Mouse (Mus musculus) forebrain, embryonic 12.5 days (tissue): ENCODE data around the gene Igsf10. TPM values are rescaled to one million over a fixed set of nuclear protein-coding genes. Genes with fewer than 3 reads are reported as not detected.

ENCODE experiments used
- ATAC-seq: fragments of 200-750 bp; cut with Nextera tagmentation; 2 replicates; pipeline ENCODE4 v1.8.0; 2017; ENCODE audit warnings: moderate TSS enrichment; ENCODE audit not compliant: low FRiP score
- H3K27ac ChIP-seq: fragments of 300-500 bp; sonication (generic); 2 replicates; pipeline ENCODE4 v1.5.1; 2016; ENCODE audit warnings: mild to moderate bottlenecking
- H3K27me3 ChIP-seq: fragments of 300-500 bp; sonication (generic); 2 replicates; pipeline ENCODE4 v1.6.1; 2016; ENCODE audit warnings: mild to moderate bottlenecking
- H3K36me3 ChIP-seq: fragments of 300-500 bp; sonication (generic); replicated peaks from 2 replicates; pipeline ENCODE4 v1.6.1; 2016; ENCODE audit warnings: mild to moderate bottlenecking
- H3K4me1 ChIP-seq: fragments of 300-500 bp; sonication (generic); 2 replicates; pipeline ENCODE4 v1.6.1; 2016
- H3K4me2 ChIP-seq: fragments of 300-500 bp; sonication (generic); 2 replicates; pipeline ENCODE4 v1.6.1; 2016; ENCODE audit warnings: mild to moderate bottlenecking, moderate library complexity
- H3K4me3 ChIP-seq: fragments of 300-500 bp; sonication (generic); replicated peaks from 2 replicates; pipeline ENCODE4 v1.5.1; 2016; ENCODE audit warnings: mild to moderate bottlenecking
- H3K9ac ChIP-seq: fragments of 300-500 bp; sonication (generic); 2 replicates; pipeline ENCODE4 v1.6.1; 2016; ENCODE audit warnings: mild to moderate bottlenecking
- H3K9me3 ChIP-seq: fragments of 300-500 bp; sonication (generic); 2 replicates; pipeline ENCODE4 v1.6.1; 2016
- WGBS: fragments of 180-500 bp; shearing (Covaris S2); methylation state at CpG from one replicate; pipeline ENCODE4 v1.1.7; 2016; 5-methylcytosine and 5-hydroxymethylcytosine counted together
- polyA plus RNA-seq: library from polyadenylated mRNA; unstranded; fragments of >200 nt; fragmentation: Nextera tagmentation; extraction: Ambion mirVana; gene quantifications from 2 replicates; pipeline ENCODE4 v1.2.1, GENCODE M21; 2016

The Igsf10 gene
- polyA plus RNA-seq, 1 experiment from 2014 or later = 3.7 TPM

GRCm38 (mm10) chr3:59321278-59321876, 22.8 kb downstream of the Igsf10 start:
- H3K4me2 ChIP-seq = no peak overlapping the region
- H3K4me1 ChIP-seq = no peaks in the 10 kb centered on the region
- no peak overlapping the region for H3K4me3 ChIP-seq
- 54% methylated on average over 7 of the region's 7 CpGs for WGBS
- H3K9me3 ChIP-seq = no peaks in the 10 kb centered on the region
- no peaks in the 10 kb centered on the region for H3K27me3 ChIP-seq
- H3K27ac ChIP-seq = no peak overlapping the region
- H3K9ac ChIP-seq = no peak overlapping the region
- ATAC-seq = no peak
- H3K36me3 ChIP-seq = 0 out of 2 replicates have a peak, but pooled peaks cover 9% of the 10 kb centered on the region

DNA sequence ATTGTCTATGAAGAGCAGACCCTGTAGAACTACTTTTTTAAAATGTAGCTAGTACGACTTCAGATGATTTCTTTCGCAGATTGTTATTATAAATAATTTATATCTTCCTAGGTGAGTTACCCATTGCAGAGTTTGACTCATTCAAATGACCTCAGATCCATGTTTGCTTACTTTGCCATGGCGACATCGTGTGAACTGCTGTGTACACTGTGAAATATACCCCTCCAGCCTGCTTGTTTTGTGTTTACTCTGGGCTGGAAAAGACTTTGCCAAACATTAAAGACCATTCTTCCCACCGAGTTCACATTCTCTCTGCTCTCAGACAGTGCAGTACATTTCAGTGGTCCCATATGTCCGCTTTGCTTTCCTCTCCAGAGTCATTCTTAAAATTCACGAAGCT, 28.1 kb downstream of the Igsf10 start:
- 85% methylated on average over 7 of the region's 7 CpGs for WGBS
- Histone ChIP-seq H3K4me1 (no peaks in the 10 kb centered on the region), H3K9me3 (no peaks in the 10 kb centered on the region), H3K36me3 (0 out of 2 replicates have a peak, but pooled peaks cover 9% of the 10 kb centered on the region), H3K4me2 (no peak overlapping the region), H3K9ac (no peak overlapping the region), H3K27ac (no peak overlapping the region), H3K4me3 (no peak overlapping the region), H3K27me3 (no peaks in the 10 kb centered on the region)
- no peak for ATAC-seq

GRCm38 (mm10) chr3:59312610-59313009, 31.6 kb downstream of the Igsf10 start:
- Histone ChIP-seq H3K27me3 (no peaks in the 10 kb centered on the region), H3K9ac (no peak overlapping the region), H3K36me3 (0 out of 2 replicates have a peak, but pooled peaks cover 2% of the 10 kb centered on the region), H3K4me1 (no peaks in the 10 kb centered on the region), H3K9me3 (no peaks in the 10 kb centered on the region), H3K4me3 (no peak overlapping the region), H3K4me2 (no peak overlapping the region), H3K27ac (no peak overlapping the region)
- WGBS = 92% methylated on average over 10 of the region's 10 CpGs
- no peak for ATAC-seq

GRCm38 (mm10) chr3:59305518-59305917, 38.7 kb downstream of the Igsf10 start:
- no peaks in the 10 kb centered on the region for H3K36me3 ChIP-seq
- no peak overlapping the region for H3K4me2 ChIP-seq
- no peak overlapping the region for H3K9ac ChIP-seq
- H3K27me3 ChIP-seq = no peaks in the 10 kb centered on the region
- no peak overlapping the region for H3K4me3 ChIP-seq
- 93% methylated on average over 2 of the region's 2 CpGs for WGBS
- ATAC-seq = no peak
- H3K9me3 ChIP-seq = no peaks in the 10 kb centered on the region
- no peak overlapping the region for H3K27ac ChIP-seq
- no peaks in the 10 kb centered on the region for H3K4me1 ChIP-seq

GRCm38 (mm10) chr3:59304944-59305343, 39.2 kb downstream of the Igsf10 start:
- no peak for ATAC-seq
- Histone ChIP-seq H3K4me1 (no peaks in the 10 kb centered on the region), H3K4me3 (no peak overlapping the region), H3K27ac (no peak overlapping the region), H3K4me2 (no peak overlapping the region), H3K9ac (no peak overlapping the region), H3K36me3 (no peaks in the 10 kb centered on the region), H3K9me3 (no peaks in the 10 kb centered on the region), H3K27me3 (no peaks in the 10 kb centered on the region)
- WGBS = 95% methylated on average over 5 of the region's 5 CpGs

DNA sequence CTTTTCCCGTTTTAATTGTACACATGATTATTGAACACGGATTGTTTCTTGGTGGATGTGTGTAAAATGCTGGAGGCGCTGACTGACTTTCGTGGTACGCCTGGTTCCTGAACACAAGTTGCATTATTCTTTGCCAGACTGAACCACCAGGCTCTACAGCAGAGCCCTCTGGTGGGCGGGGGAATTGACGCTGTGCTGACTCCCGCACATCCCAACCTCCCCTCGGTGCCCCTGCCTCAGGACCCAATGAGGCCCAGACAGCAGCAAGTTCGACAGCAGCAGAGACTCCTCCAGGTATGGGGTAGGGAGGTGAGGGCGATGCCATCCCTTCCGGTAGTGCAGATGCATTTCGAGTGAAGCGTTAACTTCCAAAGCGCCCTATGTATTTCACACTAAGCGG, 46.5 kb downstream of the Igsf10 start:
- Histone ChIP-seq H3K4me2 (no peak overlapping the region), H3K36me3 (no peaks in the 10 kb centered on the region), H3K4me1 (no peaks in the 10 kb centered on the region), H3K27ac (no peak overlapping the region), H3K27me3 (no peaks in the 10 kb centered on the region), H3K9ac (no peak overlapping the region), H3K4me3 (no peak overlapping the region), H3K9me3 (no peaks in the 10 kb centered on the region)
- 86% methylated on average over 16 of the region's 16 CpGs for WGBS
- no peak for ATAC-seq

DNA sequence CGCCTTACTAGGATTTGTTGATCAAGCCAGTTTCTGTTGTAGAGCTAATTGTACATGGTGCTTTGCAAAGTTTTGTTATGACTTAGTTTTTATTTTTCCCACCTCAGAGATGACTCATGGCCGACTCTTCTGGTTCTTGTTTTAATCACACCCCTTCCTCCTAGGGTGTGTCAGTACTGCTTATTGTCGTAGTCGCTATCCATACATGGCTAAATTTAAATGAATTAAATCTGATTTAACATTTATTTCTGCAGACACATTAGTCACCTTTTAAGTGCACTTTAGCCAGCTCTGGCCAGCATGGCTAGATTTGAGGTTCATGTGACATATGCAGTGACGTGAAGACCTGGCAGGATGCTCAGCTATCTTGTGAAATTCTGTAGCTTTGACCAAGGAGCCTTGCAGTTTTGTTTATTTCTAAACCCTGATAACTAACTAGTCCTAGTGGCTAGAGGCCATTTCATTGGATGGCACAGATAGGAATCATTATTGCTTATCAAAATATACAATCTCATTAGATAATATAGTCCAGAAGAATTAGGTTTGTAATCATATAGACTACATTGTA, 47.5 kb downstream of the Igsf10 start:
- no peak for ATAC-seq
- H3K9ac ChIP-seq = no peak overlapping the region
- H3K4me3 ChIP-seq = no peak overlapping the region
- no peaks in the 10 kb centered on the region for H3K4me1 ChIP-seq
- no peak overlapping the region for H3K27ac ChIP-seq
- no peaks in the 10 kb centered on the region for H3K36me3 ChIP-seq
- 92% methylated on average over 5 of the region's 5 CpGs for WGBS
- H3K4me2 ChIP-seq = no peak overlapping the region
- no peaks in the 10 kb centered on the region for H3K27me3 ChIP-seq
- H3K9me3 ChIP-seq = no peaks in the 10 kb centered on the region

GRCm38 (mm10) chr3:59295699-59296562, 48.3 kb downstream of the Igsf10 start:
- no peak overlapping the region for H3K4me3 ChIP-seq
- 88% methylated on average over 16 of the region's 16 CpGs for WGBS

GRCm38 (mm10) chr3:59293437-59294199, 50.6 kb downstream of the Igsf10 start:
- Histone ChIP-seq H3K9me3 (no peaks in the 10 kb centered on the region), H3K4me1 (no peaks in the 10 kb centered on the region), H3K27ac (no peak overlapping the region), H3K36me3 (no peaks in the 10 kb centered on the region), H3K9ac (no peak overlapping the region), H3K4me3 (no peak overlapping the region), H3K27me3 (no peaks in the 10 kb centered on the region), H3K4me2 (no peak overlapping the region)
- no peak for ATAC-seq
- WGBS = 83% methylated on average over 5 of the region's 5 CpGs

More at GRCm38 (mm10) chr3:59295699-59296562, 48.3 kb downstream of the Igsf10 start:
- H3K9ac ChIP-seq = no peak overlapping the region
- H3K4me1 ChIP-seq = no peaks in the 10 kb centered on the region
- H3K36me3 ChIP-seq = no peaks in the 10 kb centered on the region
- H3K4me2 ChIP-seq = no peak overlapping the region
- no peak overlapping the region for H3K27ac ChIP-seq
- no peaks in the 10 kb centered on the region for H3K27me3 ChIP-seq
- no peak for ATAC-seq
- H3K9me3 ChIP-seq = no peaks in the 10 kb centered on the region

GRCm38 (mm10) chr3:59290551-59290950, 53.6 kb downstream of the Igsf10 start:
- Histone ChIP-seq H3K9me3 (no peaks in the 10 kb centered on the region), H3K9ac (no peak overlapping the region), H3K27me3 (no peaks in the 10 kb centered on the region), H3K4me1 (no peaks in the 10 kb centered on the region), H3K4me3 (no peak overlapping the region), H3K36me3 (no peaks in the 10 kb centered on the region), H3K27ac (no peak overlapping the region), H3K4me2 (no peak overlapping the region)
- ATAC-seq = no peak
- WGBS = 86% methylated on average over 2 of the region's 2 CpGs

GRCm38 (mm10) chr3:59278620-59279019, 65.6 kb downstream of the Igsf10 start:
- Histone ChIP-seq H3K27ac (no peak overlapping the region), H3K4me1 (peaks cover 9% of the 10 kb centered on the region), H3K4me2 (no peak overlapping the region), H3K27me3 (no peaks in the 10 kb centered on the region), H3K4me3 (no peak overlapping the region), H3K9ac (no peak overlapping the region), H3K9me3 (no peaks in the 10 kb centered on the region), H3K36me3 (no peaks in the 10 kb centered on the region)
- no peak for ATAC-seq

GRCm38 (mm10) chr3:59278254-59278533, 66.0 kb downstream of the Igsf10 start:
- Histone ChIP-seq H3K4me1 (peaks cover 9% of the 10 kb centered on the region), H3K9me3 (no peaks in the 10 kb centered on the region), H3K9ac (no peak overlapping the region), H3K27ac (no peak overlapping the region), H3K36me3 (no peaks in the 10 kb centered on the region), H3K27me3 (no peaks in the 10 kb centered on the region), H3K4me3 (no peak overlapping the region), H3K4me2 (no peak overlapping the region)
- ATAC-seq = no peak
- 74% methylated on average over 3 of the region's 3 CpGs for WGBS
